Mouse (Mus musculus): Measurements from ENCODE around the gene Slc25a11.

DNA sequence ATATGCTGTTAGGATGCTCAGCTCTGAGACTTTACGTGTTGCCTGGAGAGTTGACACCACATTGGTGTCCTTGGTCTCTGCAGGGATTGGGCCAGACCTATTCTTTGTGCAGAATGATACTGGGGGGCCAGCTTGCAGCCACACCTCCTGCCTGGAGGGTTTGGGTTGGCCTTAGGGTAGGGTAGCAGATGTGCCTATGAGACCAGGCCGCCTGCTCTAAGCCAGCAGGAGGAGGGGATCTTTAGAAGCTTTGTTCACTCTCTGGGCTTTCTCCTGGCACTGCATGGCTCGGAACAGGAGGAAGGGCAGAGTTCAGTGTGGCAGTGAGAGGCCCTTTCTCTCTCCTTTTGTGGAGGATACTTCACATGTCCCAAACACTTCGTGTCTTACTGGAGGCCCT is 51.2 kb downstream of the Slc25a11 start:
- no peak for TF ChIP-seq CTCF (IDR thresholded peaks at IDR 0.05; ENCODE audit: low read depth)
- TF ChIP-seq EP300 (IDR thresholded peaks at IDR 0.05; ENCODE audit: low read depth) = no peak

Measured in liver, embryonic 14.5 days (tissue).